Mouse (Mus musculus) kidney, adult 18-20 months (tissue): ENCODE results near the gene Dbx2.

Source experiments
- DNase-seq: peaks from one replicate; pipeline ENCODE4 v3.0.0; 2021

The Dbx2 gene

DNA sequence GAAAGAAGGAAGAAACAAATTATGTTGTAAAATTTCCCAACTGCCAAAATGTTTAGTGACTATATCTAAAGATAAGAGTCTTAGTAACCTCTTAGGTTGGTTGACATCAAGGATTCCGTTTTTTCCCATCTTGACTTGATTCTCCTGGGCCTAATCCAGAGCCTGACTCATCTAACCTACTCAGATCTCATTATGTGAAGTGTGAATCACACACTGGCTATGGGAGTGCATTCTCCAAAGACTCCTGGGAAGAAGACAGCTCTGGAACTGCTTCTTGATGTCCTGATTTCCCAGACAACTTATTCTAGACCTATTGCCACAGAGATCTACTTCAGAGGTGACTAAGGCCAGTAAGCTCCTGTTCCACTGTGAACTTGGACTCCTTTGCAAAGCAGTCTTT is 43.2 kb downstream of the Dbx2 start:
- DNase-seq: no peak

- no peak for DNase-seq
These were observed 54.6 kb downstream of the Dbx2 start for GRCm38 (mm10) chr15:95601179-95601578.

GRCm38 (mm10) chr15:95598630-95599029 is 57.1 kb downstream of the Dbx2 start:
- no peak for DNase-seq

GRCm38 (mm10) chr15:95586906-95587305 is 68.9 kb downstream of the Dbx2 start:
- DNase-seq: no peak

DNA sequence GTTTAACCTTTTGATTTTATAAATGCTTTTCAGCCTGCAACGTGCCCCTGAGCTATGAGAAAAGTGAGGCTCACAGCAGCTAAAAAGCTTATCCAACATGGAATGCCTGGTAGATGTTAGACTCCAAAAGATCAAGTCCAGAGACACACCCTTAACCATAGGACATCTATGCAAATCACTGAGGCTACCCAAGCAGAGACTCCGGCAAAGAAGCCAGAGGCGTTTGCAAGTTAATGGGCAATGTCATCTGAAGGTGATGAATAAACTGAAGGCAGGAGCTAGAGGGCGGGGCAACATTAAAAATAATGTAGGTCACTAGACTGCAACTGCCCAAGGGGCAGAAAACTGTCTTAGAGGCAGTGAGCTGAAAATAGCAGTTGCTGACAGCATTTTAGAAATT is 70.9 kb downstream of the Dbx2 start:
- DNase-seq: no peak

DNA sequence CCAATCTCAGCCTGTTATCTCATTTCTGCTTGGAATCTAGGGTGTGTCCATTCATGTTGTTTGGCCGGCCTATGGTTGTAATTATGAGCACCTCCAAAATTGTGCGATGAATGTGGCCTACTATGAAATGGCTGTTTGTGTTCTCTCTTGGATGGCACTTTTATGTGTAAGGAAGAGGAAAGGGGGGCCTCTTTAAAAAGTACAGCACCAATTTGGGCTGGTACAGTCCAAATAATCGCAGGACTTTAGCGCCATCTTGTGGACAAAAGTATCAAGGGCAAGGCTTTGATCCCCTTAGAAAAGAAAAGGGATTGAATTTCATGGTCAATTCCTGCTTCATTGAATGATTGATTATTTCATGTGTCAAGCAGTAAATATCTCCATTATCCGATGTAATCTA is 81.1 kb downstream of the Dbx2 start:
- peak; percentile 23 for DNase-seq
